Mouse (Mus musculus) heart, embryonic 14.5 days (tissue): ENCODE results near the gene R3hdm1. TPM values are rescaled to one million over a fixed set of nuclear protein-coding genes. Genes with fewer than 3 reads are reported as not detected.

Experiments used
- ATAC-seq: fragments of 200-750 bp; cut with Nextera tagmentation; 2 replicates; pipeline ENCODE4 v1.8.0; 2017; ENCODE audit warnings: low read depth, moderate TSS enrichment; ENCODE audit not compliant: insufficient number of reproducible peaks, insufficient read depth, low FRiP score
- H3K27ac ChIP-seq, 2 experiments: fragments of 200-500 bp in 1 of 2; fragments of 300-500 bp in 1 of 2; sonication (generic) in 1 of 2; replicated peaks in 1 of 2; 2 replicates each; pipeline ENCODE4 v1.5.1; 2012 to 2014; ENCODE audit warnings: low read depth in 2 of 2, low read length in 2 of 2, control low read depth in 1 of 2, mild to moderate bottlenecking in 1 of 2, mixed read lengths in 1 of 2; ENCODE audit not compliant: control insufficient read depth in 1 of 2, insufficient read depth in 1 of 2
- H3K27me3 ChIP-seq: fragments of 300-500 bp; sonication (generic); 2 replicates; pipeline ENCODE4 v1.6.1; 2014; ENCODE audit warnings: mild to moderate bottlenecking, low read length, control low read depth; ENCODE audit not compliant: control insufficient read depth, insufficient read depth
- H3K36me3 ChIP-seq: fragments of 300-500 bp; sonication (generic); 2 replicates; pipeline ENCODE4 v1.6.1; 2014; ENCODE audit warnings: mild to moderate bottlenecking, control low read depth, low read length, mixed read lengths; ENCODE audit not compliant: control insufficient read depth, insufficient read depth
- H3K4me1 ChIP-seq, 2 experiments: fragments of 200-500 bp in 1 of 2; fragments of 300-500 bp in 1 of 2; sonication (generic) in 1 of 2; 2 replicates each; pipeline ENCODE4 v1.6.1; 2012 to 2014; ENCODE audit warnings: low read length in 2 of 2, control low read depth in 1 of 2, mixed read lengths in 1 of 2; ENCODE audit not compliant: control insufficient read depth in 2 of 2, insufficient read depth in 2 of 2
- H3K4me2 ChIP-seq: fragments of 300-500 bp; sonication (generic); 2 replicates; pipeline ENCODE4 v1.6.1; 2014; ENCODE audit warnings: mild to moderate bottlenecking, low read length
- H3K4me3 ChIP-seq, 2 experiments: fragments of 200-500 bp in 1 of 2; fragments of 300-500 bp in 1 of 2; sonication (generic) in 1 of 2; 2 replicates each; pipeline ENCODE4 v1.5.1; 2012 to 2014; ENCODE audit warnings: low read length in 2 of 2, mild to moderate bottlenecking in 2 of 2, control low read depth in 1 of 2, low read depth in 1 of 2, moderate library complexity in 1 of 2; ENCODE audit not compliant: control insufficient read depth in 1 of 2, insufficient read depth in 1 of 2
- H3K9ac ChIP-seq: fragments of 300-500 bp; sonication (generic); 2 replicates; pipeline ENCODE4 v1.6.1; 2014; ENCODE audit warnings: mild to moderate bottlenecking, low read length
- H3K9me3 ChIP-seq: fragments of 300-500 bp; sonication (generic); 2 replicates; pipeline ENCODE4 v1.6.1; 2016; ENCODE audit warnings: low read length, control low read depth; ENCODE audit not compliant: control insufficient read depth
- whole genome bisulfite sequencing: fragments of 180-500 bp; shearing (Covaris S2); extraction: QIAGEN DNeasy Blood & Tissue Kit; methylation state at CpG from one replicate; pipeline ENCODE4 v1.1.7; 2014; 5-methylcytosine and 5-hydroxymethylcytosine counted together
- polyA plus RNA-seq: library from polyadenylated mRNA; unstranded; fragments of >200 nt; fragmentation: Nextera tagmentation; extraction: Ambion mirVana; gene quantifications from 2 replicates; pipeline ENCODE4 v1.2.1, GENCODE M21; 2014

The R3hdm1 gene
- polyA plus RNA-seq, 1 experiment from 2014 or later: 55.2 TPM

GRCm38 (mm10) chr1:128197353-128197752 is 94.3 kb downstream of the R3hdm1 start:
- Histone ChIP-seq H3K27me3 (no peaks in the 10 kb centered on the region), H3K4me2 (no peak overlapping the region), H3K27ac (no peak overlapping the region), H3K9ac (no peak overlapping the region), H3K9me3 (no peaks in the 10 kb centered on the region), H3K4me3 (no peak overlapping the region), H3K36me3 (peaks cover 69% of the 10 kb centered on the region), H3K4me1 (no peaks in the 10 kb centered on the region; a peak in 1 of 4 replicates)
- no peak for ATAC-seq
- WGBS: 97% methylated on average over 1 of the region's 1 CpGs

GRCm38 (mm10) chr1:128213261-128213660 is 110.2 kb downstream of the R3hdm1 start:
- Histone ChIP-seq H3K4me1 (peaks cover 0 to 4% of the 10 kb centered on the region in 2 experiments; a peak in 1 of 4 replicates), H3K4me3 (no peak overlapping the region), H3K9me3 (no peaks in the 10 kb centered on the region), H3K27me3 (no peaks in the 10 kb centered on the region), H3K9ac (no peak overlapping the region), H3K4me2 (no peak overlapping the region), H3K36me3 (peaks cover 59% of the 10 kb centered on the region), H3K27ac (no peak overlapping the region)
- WGBS: 25% methylated on average over 5 of the region's 5 CpGs
- no peak for ATAC-seq

GRCm38 (mm10) chr1:128221886-128222285 is 118.8 kb downstream of the R3hdm1 start:
- WGBS: 97% methylated on average over 2 of the region's 2 CpGs
- Histone ChIP-seq H3K4me3 (no peak overlapping the region), H3K9ac (no peak overlapping the region), H3K4me1 (no peaks in the 10 kb centered on the region), H3K9me3 (no peaks in the 10 kb centered on the region), H3K36me3 (peaks cover 63% of the 10 kb centered on the region), H3K4me2 (no peak overlapping the region), H3K27me3 (no peaks in the 10 kb centered on the region), H3K27ac (no peak overlapping the region)
- no peak for ATAC-seq

DNA sequence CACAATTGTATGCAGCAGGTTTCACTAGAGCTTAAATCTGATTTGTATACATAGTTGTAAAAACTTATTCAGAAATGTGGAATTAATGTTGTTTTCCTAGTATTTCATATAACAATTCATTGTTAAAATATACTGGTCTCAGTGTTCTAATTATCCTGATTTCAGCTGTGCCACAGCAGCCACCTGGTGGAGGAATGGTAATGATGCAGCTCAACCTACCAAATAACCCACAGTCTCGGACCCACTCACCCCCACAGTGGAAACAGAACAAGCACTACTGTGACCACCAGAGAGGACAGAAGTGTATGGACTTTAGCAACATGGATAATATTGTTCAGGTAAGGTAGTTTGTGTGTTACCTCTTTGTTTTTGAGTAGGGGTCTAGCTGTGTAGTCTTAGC is 120.2 kb downstream of the R3hdm1 start:
- H3K9ac ChIP-seq: no peak overlapping the region
- peaks cover 63% of the 10 kb centered on the region for H3K36me3 ChIP-seq
- no peak overlapping the region for H3K4me2 ChIP-seq
- ATAC-seq: no peak
- no peak overlapping the region for H3K4me3 ChIP-seq
- no peak overlapping the region for H3K27ac ChIP-seq
- no peaks in the 10 kb centered on the region for H3K9me3 ChIP-seq
- 70% methylated on average over 1 of the region's 1 CpGs for WGBS
- no peaks in the 10 kb centered on the region for H3K27me3 ChIP-seq
- no peaks in the 10 kb centered on the region for H3K4me1 ChIP-seq

DNA sequence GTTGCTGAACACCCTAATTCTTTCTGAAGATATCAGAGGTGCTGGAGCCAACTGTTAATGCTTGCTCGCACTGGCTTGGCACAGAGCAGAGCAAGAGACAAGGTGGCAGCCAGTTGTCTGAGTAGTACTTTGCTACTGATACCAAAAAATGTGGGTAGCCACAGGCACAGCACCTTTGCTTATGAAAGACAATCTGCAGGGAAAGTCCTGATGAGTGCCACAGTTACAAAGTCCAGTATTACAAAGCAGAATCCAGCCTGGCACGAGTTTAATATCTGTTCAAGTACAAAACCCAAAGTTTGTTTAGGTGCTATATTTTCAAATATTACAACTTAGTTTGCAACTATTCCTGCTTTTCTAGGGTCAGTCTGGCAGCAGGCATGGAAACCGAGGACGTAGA is 132.1 kb downstream of the R3hdm1 start:
- Histone ChIP-seq H3K9me3 (no peaks in the 10 kb centered on the region), H3K4me2 (no peak overlapping the region), H3K9ac (no peak overlapping the region), H3K4me3 (no peak overlapping the region), H3K27me3 (no peaks in the 10 kb centered on the region), H3K36me3 (peaks cover 86% of the 10 kb centered on the region), H3K27ac (no peak overlapping the region), H3K4me1 (no peaks in the 10 kb centered on the region)
- WGBS: 97% methylated on average over 4 of the region's 4 CpGs
- no peak for ATAC-seq

DNA sequence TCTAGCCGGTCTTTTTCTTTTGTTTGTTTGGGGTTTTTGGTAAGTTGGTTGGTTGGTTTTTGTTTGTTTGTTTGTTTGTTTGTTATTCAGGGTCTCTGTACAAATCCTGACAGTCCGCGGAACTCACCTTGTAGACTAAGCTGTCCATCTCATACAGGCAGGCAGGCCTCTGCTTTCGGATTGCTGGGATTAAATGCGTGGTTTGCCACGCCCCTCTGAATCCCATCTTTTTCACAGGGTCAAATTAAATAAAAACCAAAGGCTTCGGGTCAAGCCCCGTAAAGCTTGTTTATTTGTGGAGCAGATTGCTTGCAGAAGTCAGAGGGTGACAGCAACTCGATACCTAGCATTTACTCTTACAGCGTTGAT is 140.5 kb downstream of the R3hdm1 start, which contains the start of gene Ubxn4:
Gene Ubxn4, plus strand, starts transcription at position 338 of the 369 bp plus-strand sequence.
- WGBS: 7% methylated on average over 10 of the region's 10 CpGs
- H3K9ac ChIP-seq: peak within 1 kb of the TSS; percentile 91
- peaks cover 0 to 10% of the 10 kb centered on the region in 2 experiments; a peak in 2 of 4 replicates for H3K4me1 ChIP-seq
- no peak for ATAC-seq
- peak within 1 kb of the TSS; percentile 78 to 86 for H3K4me3 ChIP-seq
- peaks cover 9% of the 10 kb centered on the region; the same call in 1 of the 2 replicates for H3K36me3 ChIP-seq
- peak within 1 kb of the TSS; percentile 81 for H3K4me2 ChIP-seq
- peak within 1 kb of the TSS; percentile 90 to 96 for H3K27ac ChIP-seq
- H3K27me3 ChIP-seq: no peaks in the 10 kb centered on the region
- H3K9me3 ChIP-seq: no peaks in the 10 kb centered on the region

DNA sequence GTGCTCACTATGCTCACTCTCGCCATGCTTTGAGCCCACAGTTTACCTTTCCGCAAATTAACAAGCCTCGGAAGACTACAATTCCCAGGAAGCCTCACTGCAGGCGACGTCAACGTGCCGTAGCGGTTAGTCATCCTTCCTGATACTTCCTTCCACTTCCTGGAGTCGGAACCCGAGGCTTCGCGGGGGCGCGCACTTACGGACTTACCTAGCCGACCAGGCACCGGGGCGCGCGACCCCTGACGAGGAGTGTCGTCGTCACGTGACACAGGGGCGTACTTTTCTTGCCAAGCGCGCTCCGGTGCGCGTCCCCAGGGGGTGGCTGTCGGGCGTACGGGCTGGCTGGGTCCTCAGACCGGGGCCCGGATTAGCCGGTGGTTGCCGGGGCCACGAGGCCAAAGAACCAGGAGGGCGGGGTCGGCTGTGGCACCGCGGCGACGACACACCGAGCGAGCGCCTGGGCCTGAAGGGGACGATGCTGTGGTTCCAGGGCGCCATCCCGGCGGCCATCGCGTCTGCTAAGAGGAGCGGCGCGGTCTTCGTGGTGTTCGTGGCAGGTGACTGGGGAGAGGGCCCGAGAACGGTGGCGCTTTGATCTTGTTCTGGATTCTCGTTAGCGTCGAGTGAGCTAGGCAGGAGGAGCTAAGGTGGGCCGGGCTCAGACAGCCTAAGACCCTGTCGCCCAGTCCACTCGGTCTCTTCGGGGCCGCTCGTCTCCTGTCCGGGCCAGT is 141.1 kb downstream of the R3hdm1 start:
- H3K36me3 ChIP-seq: peaks cover 5% of the 10 kb centered on the region; the same call in 1 of the 2 replicates
- H3K4me1 ChIP-seq: peaks cover 0 to 10% of the 10 kb centered on the region in 2 experiments; a peak in 2 of 4 replicates
- H3K4me3 ChIP-seq: peak overlapping the region; percentile 78 to 86
- under 1% methylated on average over 66 of the region's 71 CpGs for WGBS
- no peaks in the 10 kb centered on the region for H3K27me3 ChIP-seq
- H3K4me2 ChIP-seq: peak overlapping the region; percentile 81
- peak; percentile 94 for ATAC-seq
- no peaks in the 10 kb centered on the region for H3K9me3 ChIP-seq
- peak overlapping the region; percentile 91 for H3K9ac ChIP-seq
- H3K27ac ChIP-seq: peak overlapping the region; percentile 90 to 96
